Mouse (Mus musculus) embryonic facial prominence, embryonic 14.5 days (tissue): Measurements from ENCODE around the gene Kcng4. TPM values are rescaled to one million over a fixed set of nuclear protein-coding genes. Genes with fewer than 3 reads are reported as not detected.

Source experiments
- ATAC-seq: fragments of 200-750 bp; cut with Nextera tagmentation; 2 replicates; pipeline ENCODE4 v1.8.0; 2017; ENCODE audit warnings: low read depth, moderate number of reproducible peaks, moderate TSS enrichment
- DNase-seq: peaks from one replicate; pipeline ENCODE4 v3.0.0-alpha.2; 2015; ENCODE audit warnings: low spot score
- H3K27ac ChIP-seq: fragments of 300-500 bp; sonication (generic); replicated peaks from 2 replicates; pipeline ENCODE4 v1.5.1; 2014; ENCODE audit warnings: low read depth, mild to moderate bottlenecking, low read length, moderate library complexity
- H3K27me3 ChIP-seq: fragments of 300-500 bp; sonication (generic); replicated peaks from 2 replicates; pipeline ENCODE4 v1.6.1; 2014; ENCODE audit warnings: low read length; ENCODE audit not compliant: control insufficient read depth, insufficient read depth
- H3K36me3 ChIP-seq: fragments of 300-500 bp; sonication (generic); 2 replicates; pipeline ENCODE4 v1.6.1; 2014; ENCODE audit warnings: low read length, mixed read lengths; ENCODE audit not compliant: control insufficient read depth, insufficient read depth
- H3K4me1 ChIP-seq: fragments of 300-500 bp; sonication (generic); 2 replicates; pipeline ENCODE4 v1.6.1; 2014; ENCODE audit warnings: antibody characterized with exemption, low read length; ENCODE audit not compliant: control insufficient read depth, insufficient read depth
- H3K4me2 ChIP-seq: fragments of 300-500 bp; sonication (generic); 2 replicates; pipeline ENCODE4 v1.6.1; 2014; ENCODE audit warnings: low read depth, mild to moderate bottlenecking, low read length, moderate library complexity, mixed read lengths
- H3K4me3 ChIP-seq: fragments of 300-500 bp; sonication (generic); 2 replicates; pipeline ENCODE4 v1.5.1; 2014; ENCODE audit warnings: low read depth, mild to moderate bottlenecking, low read length
- H3K9ac ChIP-seq: fragments of 300-500 bp; sonication (generic); 2 replicates; pipeline ENCODE4 v1.6.1; 2014; ENCODE audit warnings: low read depth, mild to moderate bottlenecking, low read length, moderate library complexity, mixed read lengths
- H3K9me3 ChIP-seq: fragments of 300-500 bp; sonication (generic); 2 replicates; pipeline ENCODE4 v1.6.1; 2016; ENCODE audit warnings: low read length; ENCODE audit not compliant: control insufficient read depth
- WGBS: fragments of 180-500 bp; shearing (Covaris S2); extraction: QIAGEN DNeasy Blood & Tissue Kit; methylation state at CpG from one replicate; pipeline ENCODE4 v1.1.7; 2014; 5-methylcytosine and 5-hydroxymethylcytosine counted together
- polyA plus RNA-seq: library from polyadenylated mRNA; unstranded; fragments of >200 nt; fragmentation: Nextera tagmentation; extraction: Ambion mirVana; gene quantifications from 2 replicates; pipeline ENCODE4 v1.2.1, GENCODE M21; 2014

Kcng4 gene
- polyA plus RNA-seq, 1 experiment from 2014 or later = 0.28 TPM

- H3K4me1 ChIP-seq = no peaks in the 10 kb centered on the region; the same call in 1 of the 2 replicates
- no peak overlapping the region for H3K27ac ChIP-seq
- 85% methylated on average over 7 of the region's 7 CpGs for WGBS
- no peaks in the 10 kb centered on the region for H3K9me3 ChIP-seq
- H3K9ac ChIP-seq = no peak overlapping the region
- DNase-seq = no peak
- no peaks in the 10 kb centered on the region for H3K27me3 ChIP-seq
- no peak for ATAC-seq
- no peak overlapping the region for H3K4me3 ChIP-seq
- H3K36me3 ChIP-seq = no peaks in the 10 kb centered on the region
- H3K4me2 ChIP-seq = no peak overlapping the region
Observed at GRCm38 (mm10) chr8:119646846-119647245, 11.4 kb upstream of the Kcng4 start.

- ATAC-seq (no peak), DNase-seq (no peak)
- Histone ChIP-seq H3K4me3 (no peak overlapping the region), H3K36me3 (no peaks in the 10 kb centered on the region), H3K4me2 (no peak overlapping the region), H3K27ac (no peak overlapping the region), H3K9me3 (no peaks in the 10 kb centered on the region), H3K4me1 (no peaks in the 10 kb centered on the region), H3K27me3 (no peaks in the 10 kb centered on the region), H3K9ac (no peak overlapping the region)
- WGBS = 75% methylated on average over 3 of the region's 3 CpGs
Observed at GRCm38 (mm10) chr8:119646197-119646596, 10.7 kb upstream of the Kcng4 start.

- 55% methylated on average over 18 of the region's 18 CpGs for WGBS
Observed at GRCm38 (mm10) chr8:119644981-119645597, 9.6 kb upstream of the Kcng4 start.

GRCm38 (mm10) chr8:119644429-119644960, 9.0 kb upstream of the Kcng4 start:
- H3K4me3 ChIP-seq = no peak overlapping the region
- WGBS = 59% methylated on average over 17 of the region's 17 CpGs
- H3K27ac ChIP-seq = no peak overlapping the region
- DNase-seq (no peak), ATAC-seq (no peak)
- no peaks in the 10 kb centered on the region for H3K9me3 ChIP-seq
- no peaks in the 10 kb centered on the region for H3K27me3 ChIP-seq
- H3K9ac ChIP-seq = no peak overlapping the region
- H3K4me1 ChIP-seq = no peaks in the 10 kb centered on the region
- H3K4me2 ChIP-seq = no peak overlapping the region
- no peaks in the 10 kb centered on the region for H3K36me3 ChIP-seq

More at GRCm38 (mm10) chr8:119644981-119645597, 9.6 kb upstream of the Kcng4 start:
- no peak; the same call in 1 of the 2 replicates for ATAC-seq
- Histone ChIP-seq H3K4me1 (no peaks in the 10 kb centered on the region), H3K9ac (no peak overlapping the region), H3K9me3 (no peaks in the 10 kb centered on the region), H3K4me2 (no peak overlapping the region), H3K36me3 (no peaks in the 10 kb centered on the region), H3K27me3 (no peaks in the 10 kb centered on the region), H3K27ac (no peak overlapping the region), H3K4me3 (no peak overlapping the region)
- DNase-seq = no peak

- no peaks in the 10 kb centered on the region for H3K9me3 ChIP-seq
- ATAC-seq = no peak
- H3K4me3 ChIP-seq = no peak overlapping the region
- H3K36me3 ChIP-seq = no peaks in the 10 kb centered on the region
- no peaks in the 10 kb centered on the region for H3K4me1 ChIP-seq
- no peak overlapping the region for H3K27ac ChIP-seq
- no peak overlapping the region for H3K4me2 ChIP-seq
- DNase-seq = no peak
- no peaks in the 10 kb centered on the region for H3K27me3 ChIP-seq
- WGBS = 81% methylated on average over 1 of the region's 1 CpGs
- no peak overlapping the region for H3K9ac ChIP-seq
Observed at GRCm38 (mm10) chr8:119642960-119643359, 7.5 kb upstream of the Kcng4 start.

GRCm38 (mm10) chr8:119641058-119641457, 5.6 kb upstream of the Kcng4 start:
- Histone ChIP-seq H3K27ac (no peak overlapping the region), H3K4me3 (no peak overlapping the region), H3K9ac (no peak overlapping the region), H3K36me3 (no peaks in the 10 kb centered on the region), H3K9me3 (no peaks in the 10 kb centered on the region), H3K27me3 (no peaks in the 10 kb centered on the region), H3K4me1 (no peaks in the 10 kb centered on the region), H3K4me2 (no peak overlapping the region)
- no peak for ATAC-seq
- no peak for DNase-seq
- WGBS = 79% methylated on average over 5 of the region's 5 CpGs

- 67% methylated on average over 7 of the region's 7 CpGs for WGBS
- no peak for ATAC-seq
Observed at GRCm38 (mm10) chr8:119639798-119640197, 4.3 kb upstream of the Kcng4 start.

GRCm38 (mm10) chr8:119638261-119638660, 2.8 kb upstream of the Kcng4 start:
- Histone ChIP-seq H3K36me3 (no peaks in the 10 kb centered on the region), H3K4me2 (no peak overlapping the region), H3K4me3 (no peak overlapping the region), H3K4me1 (peaks cover 7% of the 10 kb centered on the region; the same call in 1 of the 2 replicates), H3K27ac (no peak overlapping the region), H3K27me3 (peaks cover 2% of the 10 kb centered on the region; the same call in 1 of the 2 replicates), H3K9ac (no peak overlapping the region), H3K9me3 (no peaks in the 10 kb centered on the region)
- ATAC-seq (no peak), DNase-seq (no peak)
- WGBS = 74% methylated on average over 6 of the region's 6 CpGs

More at GRCm38 (mm10) chr8:119639798-119640197, 4.3 kb upstream of the Kcng4 start:
- Histone ChIP-seq H3K4me3 (no peak overlapping the region), H3K9me3 (no peaks in the 10 kb centered on the region), H3K27me3 (no peaks in the 10 kb centered on the region), H3K4me1 (peaks cover 7% of the 10 kb centered on the region; the same call in 1 of the 2 replicates), H3K27ac (no peak overlapping the region), H3K9ac (no peak overlapping the region), H3K36me3 (no peaks in the 10 kb centered on the region), H3K4me2 (no peak overlapping the region)
- DNase-seq = no peak

- Histone ChIP-seq H3K27ac (no peak overlapping the region), H3K9ac (no peak overlapping the region), H3K4me2 (no peak overlapping the region), H3K9me3 (no peaks in the 10 kb centered on the region), H3K36me3 (no peaks in the 10 kb centered on the region), H3K4me1 (peaks cover 7% of the 10 kb centered on the region; the same call in 1 of the 2 replicates), H3K27me3 (peaks cover 11% of the 10 kb centered on the region; the same call in 1 of the 2 replicates), H3K4me3 (no peak overlapping the region)
- DNase-seq (no peak), ATAC-seq (no peak)
- WGBS = 91% methylated on average over 4 of the region's 4 CpGs
Observed at GRCm38 (mm10) chr8:119637381-119637780, 1.9 kb upstream of the Kcng4 start.
